Mouse (Mus musculus): ENCODE results near the gene Numbl.

Numbl gene

GRCm38 (mm10) chr7:27251946-27252345, 6.3 kb upstream of the Numbl start:
- no peak for DNase-seq (ENCODE audit: low read depth, low spot score)

DNA sequence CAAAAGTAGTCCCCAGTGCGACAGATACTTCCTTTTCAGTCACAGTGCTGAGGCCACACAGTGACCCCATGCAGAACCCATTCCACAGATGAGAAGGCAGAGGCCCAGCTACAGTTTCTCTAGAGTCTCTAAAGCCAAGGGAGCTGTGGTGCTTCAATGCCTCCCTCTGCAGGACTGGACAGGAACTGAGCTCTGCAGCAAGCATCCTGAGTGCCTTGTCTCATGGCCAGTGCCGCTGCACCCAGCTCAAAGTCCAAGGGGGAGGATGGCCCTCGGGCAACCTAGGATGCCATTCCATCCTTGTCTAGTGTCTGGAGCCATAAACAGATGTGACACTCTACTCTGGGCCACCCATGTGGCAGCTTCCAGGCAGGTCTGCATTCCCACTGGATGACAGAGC, 2.5 kb upstream of the Numbl start:
- DNase-seq (ENCODE audit: low read depth, low spot score) = peak; percentile 57

- peak; percentile 80 for DNase-seq (ENCODE audit: low read depth, low spot score)
Measured at GRCm38 (mm10) chr7:27257046-27257851, 984 bp upstream of the Numbl start.

DNA sequence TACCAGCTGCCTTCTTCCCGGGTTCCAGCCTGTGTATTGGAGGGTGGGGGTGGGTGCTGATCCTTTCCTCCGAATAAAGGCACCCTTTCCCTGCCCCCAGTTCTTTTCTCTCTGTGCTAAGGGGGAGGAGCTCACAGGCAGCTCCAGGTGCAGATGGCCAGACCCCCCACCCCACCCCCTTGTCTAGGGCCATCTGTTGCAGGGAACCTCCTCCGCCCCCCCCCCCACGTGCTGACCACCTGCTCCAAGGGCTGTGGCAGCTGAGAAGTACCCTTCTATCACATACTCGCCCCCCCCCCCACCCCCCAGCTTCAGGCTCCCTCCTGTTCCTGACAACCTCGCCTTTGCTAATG, 405 bp upstream of the Numbl start:
- DNase-seq (ENCODE audit: low read depth, low spot score) = no peak

- peak; percentile 44 for DNase-seq (ENCODE audit: low read depth, low spot score)
Measured at GRCm38 (mm10) chr7:27259271-27259721, 1.1 kb downstream of the Numbl start.

DNA sequence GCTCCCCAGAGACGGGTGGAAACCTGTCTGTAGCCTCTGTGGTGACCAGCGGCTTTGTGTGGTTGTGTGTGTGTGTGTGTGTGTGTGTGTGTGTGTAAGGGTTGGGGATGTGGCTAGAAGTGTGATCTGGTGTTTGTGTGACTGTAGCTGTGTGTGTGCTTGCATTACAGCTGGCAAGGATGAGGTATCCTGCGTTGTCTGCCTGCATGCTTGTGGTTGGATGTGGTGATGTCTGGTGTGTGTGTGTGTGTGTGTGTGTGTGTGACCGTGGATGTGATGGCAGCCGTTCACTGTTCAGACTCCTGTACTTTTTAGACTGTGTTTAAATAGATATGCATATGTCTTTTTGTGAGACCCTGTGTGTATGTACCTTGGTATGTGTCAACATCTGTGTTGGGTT, 1.5 kb downstream of the Numbl start:
- peak; percentile 56 for DNase-seq (ENCODE audit: low read depth, low spot score)

- no peak for DNase-seq (ENCODE audit: low read depth, low spot score)
Measured at GRCm38 (mm10) chr7:27260856-27261255, 2.6 kb downstream of the Numbl start.

DNA sequence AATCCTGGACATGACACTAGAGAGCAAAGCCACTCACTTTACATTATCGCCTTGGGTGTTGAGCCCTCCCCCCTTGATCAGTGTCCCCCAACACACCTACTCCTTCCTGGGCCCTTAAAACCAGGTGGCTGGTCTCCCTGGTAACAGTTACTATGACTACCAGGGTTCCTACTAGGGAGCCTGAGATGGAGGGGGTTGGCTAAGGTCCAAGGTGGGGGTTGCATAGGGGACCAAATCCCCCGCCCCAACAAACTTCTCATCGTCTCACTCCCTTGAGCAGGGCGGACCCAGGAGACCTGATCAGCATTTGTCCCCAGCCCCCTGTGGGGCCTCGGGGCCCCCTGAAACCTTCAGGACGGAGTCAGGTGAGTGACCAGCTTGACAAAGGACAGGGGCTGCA, 3.7 kb downstream of the Numbl start:
- no peak for DNase-seq (ENCODE audit: low read depth, low spot score)

GRCm38 (mm10) chr7:27264761-27265160, 6.5 kb downstream of the Numbl start:
- DNase-seq (ENCODE audit: low read depth, low spot score) = no peak

- DNase-seq (ENCODE audit: low read depth, low spot score) = no peak
Measured at GRCm38 (mm10) chr7:27266515-27267128, 8.4 kb downstream of the Numbl start.

- no peak for DNase-seq (ENCODE audit: low read depth, low spot score)
Measured at GRCm38 (mm10) chr7:27271423-27271822, 13.2 kb downstream of the Numbl start.

GRCm38 (mm10) chr7:27273739-27274351, 15.6 kb downstream of the Numbl start:
- peak; percentile 26 for DNase-seq (ENCODE audit: low read depth, low spot score)

- DNase-seq (ENCODE audit: low read depth, low spot score) = no peak
Measured at GRCm38 (mm10) chr7:27274916-27275315, 16.7 kb downstream of the Numbl start.

GRCm38 (mm10) chr7:27276021-27276420, 17.8 kb downstream of the Numbl start:
- DNase-seq (ENCODE audit: low read depth, low spot score) = no peak

DNA sequence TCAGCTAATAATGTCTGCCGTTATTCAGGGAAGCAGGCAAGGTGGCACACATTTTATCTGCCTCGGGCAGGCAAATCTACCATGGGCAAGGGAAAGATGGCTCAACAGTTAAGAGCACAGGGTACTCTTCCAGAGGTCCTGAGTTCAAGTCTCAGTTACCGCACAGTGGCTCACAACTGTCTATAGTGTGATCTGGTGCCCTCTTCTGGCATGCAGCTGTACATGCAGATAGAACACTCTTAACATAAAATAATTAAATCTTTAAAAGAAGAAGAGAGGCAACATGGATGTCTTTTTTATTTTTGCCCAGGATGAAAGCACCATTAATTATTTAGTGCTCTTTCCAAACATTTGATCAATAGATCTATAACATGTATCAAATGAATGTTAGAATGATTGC, 19.0 kb downstream of the Numbl start:
- peak; percentile 46 for DNase-seq (ENCODE audit: low read depth, low spot score)

GRCm38 (mm10) chr7:27281717-27282116, 23.5 kb downstream of the Numbl start:
- DNase-seq (ENCODE audit: low read depth, low spot score) = no peak

DNA sequence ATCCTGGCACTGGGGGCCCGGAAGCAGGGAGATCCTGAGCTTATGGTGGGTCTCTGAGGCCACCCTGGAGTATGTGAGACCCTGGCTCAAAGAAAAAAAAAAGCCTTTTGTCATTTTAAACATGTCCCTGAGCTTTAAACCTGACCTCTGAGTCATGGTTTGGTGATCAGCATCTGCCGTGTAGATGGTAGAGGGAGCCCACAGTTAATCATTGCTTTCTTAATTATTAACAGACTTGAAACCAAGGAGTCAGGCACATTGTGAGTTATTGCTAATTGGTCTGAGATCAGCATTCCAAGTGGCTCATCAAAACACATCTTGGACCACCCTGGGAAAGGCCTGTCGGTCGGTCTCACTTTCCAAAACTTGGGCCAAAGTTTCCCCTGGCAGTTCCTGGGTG, 24.0 kb downstream of the Numbl start:
- no peak for DNase-seq (ENCODE audit: low read depth, low spot score)

- DNase-seq (ENCODE audit: low read depth, low spot score) = no peak
Measured at GRCm38 (mm10) chr7:27284865-27285697, 26.8 kb downstream of the Numbl start.

DNA sequence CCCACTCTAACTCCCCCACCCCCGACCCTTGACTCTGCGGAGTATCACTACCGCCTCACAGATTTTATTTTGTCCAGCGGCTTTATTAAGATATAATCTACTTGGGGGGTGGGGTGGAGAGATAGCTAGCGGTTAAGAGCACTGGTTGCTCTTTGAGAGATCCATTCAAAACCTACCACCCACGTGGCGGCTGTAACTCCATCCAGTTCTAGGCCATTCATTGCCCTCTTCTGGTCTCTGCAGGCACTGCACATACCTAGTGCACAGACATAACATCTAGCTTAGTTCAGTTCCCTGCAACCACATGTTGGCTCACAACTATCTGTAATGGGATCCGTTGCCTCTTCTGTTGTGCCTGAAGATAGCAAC, 27.4 kb downstream of the Numbl start:
- peak; percentile 68 for DNase-seq (ENCODE audit: low read depth, low spot score)

GRCm38 (mm10) chr7:27288732-27289131, 30.5 kb downstream of the Numbl start:
- DNase-seq (ENCODE audit: low read depth, low spot score) = no peak

DNA sequence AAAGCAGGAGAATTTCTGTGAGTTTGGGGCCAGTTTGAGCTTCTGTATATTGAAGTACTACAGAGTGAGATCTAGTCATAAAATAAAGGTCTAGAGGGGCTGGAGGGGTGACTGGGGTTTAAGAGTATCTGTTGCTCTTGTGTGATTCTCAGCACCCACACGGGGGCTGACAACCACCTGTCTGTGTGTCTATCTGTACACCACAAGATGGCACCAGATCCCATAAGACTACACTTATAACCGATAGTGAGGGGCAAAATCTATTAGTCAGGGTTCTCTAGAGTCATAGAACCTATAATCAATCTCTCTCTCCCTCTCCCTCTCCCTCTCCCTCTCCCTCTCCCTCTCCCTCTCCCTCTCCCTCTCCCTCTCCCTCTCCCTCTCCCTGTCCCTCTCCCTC, 32.3 kb downstream of the Numbl start:
- no peak for DNase-seq (ENCODE audit: low read depth, low spot score)

All from 3T3-L1 (cell line).